Mouse (Mus musculus): Measurements from ENCODE around the gene Slc6a6.

Slc6a6 gene

GRCm38 (mm10) chr6:91720588-91721214 lies 36.8 kb downstream of the Slc6a6 start:
- DNase-seq (ENCODE audit: low read depth, low spot score) = no peak

- peak; percentile 72 for DNase-seq (ENCODE audit: low read depth, low spot score)
These were observed 37.4 kb downstream of the Slc6a6 start for GRCm38 (mm10) chr6:91721215-91721701.

- no peak for DNase-seq (ENCODE audit: low read depth, low spot score)
These were observed 43.5 kb downstream of the Slc6a6 start for GRCm38 (mm10) chr6:91727361-91727760.

GRCm38 (mm10) chr6:91728939-91729619 lies 45.2 kb downstream of the Slc6a6 start:
- DNase-seq (ENCODE audit: low read depth, low spot score) = no peak

- no peak for DNase-seq (ENCODE audit: low read depth, low spot score)
These were observed 45.8 kb downstream of the Slc6a6 start for GRCm38 (mm10) chr6:91729677-91730127.

- no peak for DNase-seq (ENCODE audit: low read depth, low spot score)
These were observed 48.3 kb downstream of the Slc6a6 start for GRCm38 (mm10) chr6:91732138-91732537.

GRCm38 (mm10) chr6:91736471-91736870 lies 52.6 kb downstream of the Slc6a6 start:
- DNase-seq (ENCODE audit: low read depth, low spot score) = no peak

- no peak for DNase-seq (ENCODE audit: low read depth, low spot score)
These were observed 53.6 kb downstream of the Slc6a6 start for GRCm38 (mm10) chr6:91737451-91737850.

- DNase-seq (ENCODE audit: low read depth, low spot score) = no peak
These were observed 54.2 kb downstream of the Slc6a6 start for GRCm38 (mm10) chr6:91738058-91738457.

- peak; percentile 66 for DNase-seq (ENCODE audit: low read depth, low spot score)
These were observed 57.2 kb downstream of the Slc6a6 start for GRCm38 (mm10) chr6:91741046-91741445.

- no peak for DNase-seq (ENCODE audit: low read depth, low spot score)
These were observed 58.6 kb downstream of the Slc6a6 start for GRCm38 (mm10) chr6:91742466-91742865.

- DNase-seq (ENCODE audit: low read depth, low spot score) = no peak
These were observed 59.1 kb downstream of the Slc6a6 start for GRCm38 (mm10) chr6:91742995-91743394.

- no peak for DNase-seq (ENCODE audit: low read depth, low spot score)
These were observed 60.0 kb downstream of the Slc6a6 start for GRCm38 (mm10) chr6:91743886-91744285.

- DNase-seq (ENCODE audit: low read depth, low spot score) = no peak
These were observed 61.4 kb downstream of the Slc6a6 start for GRCm38 (mm10) chr6:91745246-91745645.

GRCm38 (mm10) chr6:91745947-91746582 lies 62.2 kb downstream of the Slc6a6 start:
- DNase-seq (ENCODE audit: low read depth, low spot score) = no peak

- DNase-seq (ENCODE audit: low read depth, low spot score) = no peak
These were observed 62.9 kb downstream of the Slc6a6 start for GRCm38 (mm10) chr6:91746776-91747175.

- peak; percentile 60 for DNase-seq (ENCODE audit: low read depth, low spot score)
These were observed 67.1 kb downstream of the Slc6a6 start for GRCm38 (mm10) chr6:91750976-91751375.

GRCm38 (mm10) chr6:91752884-91753283 lies 69.0 kb downstream of the Slc6a6 start:
- DNase-seq (ENCODE audit: low read depth, low spot score) = no peak

- DNase-seq (ENCODE audit: low read depth, low spot score) = no peak
These were observed 70.2 kb downstream of the Slc6a6 start for GRCm38 (mm10) chr6:91754098-91754497.

- no peak for DNase-seq (ENCODE audit: low read depth, low spot score)
These were observed 71.0 kb downstream of the Slc6a6 start for GRCm38 (mm10) chr6:91754845-91755244.

GRCm38 (mm10) chr6:91762051-91762742 lies 78.3 kb downstream of the Slc6a6 start:
- DNase-seq (ENCODE audit: low read depth, low spot score) = peak; percentile 29

GRCm38 (mm10) chr6:91767550-91767949 lies 83.7 kb downstream of the Slc6a6 start:
- no peak for DNase-seq (ENCODE audit: low read depth, low spot score)
